Mouse (Mus musculus) limb, embryonic 10.5 days (tissue): ENCODE data around the gene Jmjd8. TPM values are rescaled to one million over a fixed set of nuclear protein-coding genes. Genes with fewer than 3 reads are reported as not detected.
A peak's percentile ranks its signal among the peaks of the same experiment; 100 is the strongest.

ENCODE experiments used
- DNase-seq: peaks from one replicate; pipeline ENCODE4 v3.0.0-alpha.2; 2017; ENCODE audit warnings: low spot score
- H3K27ac ChIP-seq: fragments of 300-500 bp; sonication (generic); 2 replicates; pipeline ENCODE4 v1.5.1; 2016; ENCODE audit warnings: mild to moderate bottlenecking
- H3K27me3 ChIP-seq: fragments of 300-500 bp; sonication (generic); 2 replicates; pipeline ENCODE4 v1.6.1; 2016; ENCODE audit warnings: low read depth, mild to moderate bottlenecking; ENCODE audit not compliant: poor library complexity, severe bottlenecking
- H3K36me3 ChIP-seq: fragments of 300-500 bp; sonication (generic); 2 replicates; pipeline ENCODE4 v1.6.1; 2016; ENCODE audit warnings: mild to moderate bottlenecking, moderate library complexity
- H3K4me1 ChIP-seq: fragments of 300-500 bp; sonication (generic); 2 replicates; pipeline ENCODE4 v1.6.1; 2016
- H3K4me3 ChIP-seq: fragments of 300-500 bp; sonication (generic); 2 replicates; pipeline ENCODE4 v1.5.1; 2016; ENCODE audit warnings: mild to moderate bottlenecking, moderate library complexity
- H3K9me3 ChIP-seq: fragments of 300-500 bp; sonication (generic); replicated peaks from 2 replicates; pipeline ENCODE4 v1.6.1; 2016; ENCODE audit warnings: mild to moderate bottlenecking
- WGBS: fragments of 180-500 bp; shearing (Covaris S2); methylation state at CpG from one replicate; pipeline ENCODE4 v1.1.7; 2016; 5-methylcytosine and 5-hydroxymethylcytosine counted together
- polyA plus RNA-seq: library from polyadenylated mRNA; unstranded; fragments of >200 nt; fragmentation: Nextera tagmentation; extraction: Ambion mirVana; gene quantifications from 2 replicates; pipeline ENCODE4 v1.2.1, GENCODE M21; 2016

The Jmjd8 gene
- polyA plus RNA-seq, 1 experiment from 2014 or later, result 54.9 TPM

DNA sequence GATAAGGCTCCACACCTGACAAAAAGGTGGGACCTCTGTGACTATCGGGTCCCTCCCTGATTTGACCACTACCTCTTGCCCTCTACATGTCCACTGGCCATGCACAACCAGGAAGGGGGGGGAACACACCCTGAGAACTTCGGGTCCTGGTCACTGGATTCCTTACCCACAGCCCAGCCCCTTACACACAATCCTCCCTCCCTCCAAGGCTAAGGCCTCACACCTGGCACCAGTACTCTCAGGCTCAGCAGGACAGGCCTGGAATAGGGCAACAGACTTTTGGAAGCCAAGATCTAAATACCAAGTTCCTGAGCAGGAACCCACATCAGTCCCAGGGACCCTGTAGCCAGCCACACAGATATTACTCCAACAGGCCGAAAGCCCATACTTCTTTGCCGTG, 10.2 kb downstream of the Jmjd8 start:
- H3K9me3 ChIP-seq, result no peaks in the 10 kb centered on the region
- WGBS, result 89% methylated on average over 4 of the region's 4 CpGs
- no peak overlapping the region for H3K27ac ChIP-seq
- H3K27me3 ChIP-seq, result no peaks in the 10 kb centered on the region
- DNase-seq, result no peak
- peaks cover 83% of the 10 kb centered on the region for H3K36me3 ChIP-seq
- H3K4me3 ChIP-seq, result no peak overlapping the region
- H3K4me1 ChIP-seq, result peaks cover 73% of the 10 kb centered on the region

DNA sequence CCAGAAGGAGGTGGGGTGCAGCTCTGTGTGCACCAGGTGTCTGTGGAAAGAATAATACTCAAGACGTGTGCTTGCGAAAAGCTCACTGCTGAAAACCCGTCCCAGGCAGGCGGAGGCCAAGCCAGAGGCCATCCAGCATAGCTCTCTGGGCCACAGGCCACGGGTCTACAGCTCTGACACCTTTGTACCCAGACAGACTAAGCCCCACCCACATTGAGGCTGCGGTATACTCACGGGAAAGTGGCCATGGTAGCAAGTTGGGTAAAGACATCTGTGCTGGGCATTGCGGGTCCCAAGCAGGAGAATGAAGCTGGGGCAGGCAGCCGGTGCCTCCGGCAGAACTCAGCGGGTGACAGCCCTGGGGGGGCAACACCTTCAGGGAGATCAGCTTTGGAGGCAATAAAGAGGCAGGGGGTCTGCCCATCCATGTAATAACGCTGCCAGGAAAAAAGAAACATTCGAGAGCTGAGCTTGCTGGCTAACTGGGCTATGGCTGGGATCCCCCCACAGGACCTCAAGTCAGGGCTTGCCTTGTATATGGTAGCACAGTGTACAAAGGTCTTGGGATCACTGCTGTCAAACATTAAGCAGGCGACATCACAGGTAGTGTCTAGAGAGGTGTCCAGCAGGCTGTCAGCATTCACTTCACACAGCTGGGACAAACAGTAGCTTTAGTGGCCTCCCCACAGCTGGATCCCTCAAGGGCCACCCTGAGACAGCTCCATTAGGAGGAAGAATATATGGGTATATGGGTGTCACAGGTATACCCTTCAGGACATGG, 11.0 kb downstream of the Jmjd8 start:
- no peak overlapping the region for H3K4me3 ChIP-seq
- 84% methylated on average over 14 of the region's 14 CpGs for WGBS
- H3K4me1 ChIP-seq, result peaks cover 70% of the 10 kb centered on the region

DNA sequence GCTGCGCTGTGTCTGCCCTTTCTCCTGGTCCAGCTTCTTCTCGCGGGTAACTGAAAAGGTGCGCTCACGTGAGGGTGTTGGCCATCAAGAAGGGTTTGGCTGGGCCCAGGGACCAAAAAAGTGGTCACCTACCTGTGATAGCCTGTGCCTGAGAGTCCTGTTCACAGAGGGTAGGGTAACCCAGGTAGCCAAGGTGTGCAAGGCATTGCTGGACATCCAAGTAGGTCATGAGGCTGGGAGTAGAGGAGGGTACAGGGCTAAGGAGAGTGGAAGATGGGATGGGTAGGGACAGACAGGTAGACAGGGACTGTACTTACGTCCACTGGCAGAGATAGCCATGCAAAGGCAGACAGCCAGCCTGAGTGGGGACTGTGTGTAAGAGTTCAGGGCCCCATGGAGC, 11.9 kb downstream of the Jmjd8 start:
- H3K27ac ChIP-seq, result no peak overlapping the region
- H3K4me3 ChIP-seq, result 0 out of 2 replicates have a peak overlapping the region, but pooled peaks have one; percentile 6
- peaks cover 75% of the 10 kb centered on the region for H3K36me3 ChIP-seq
- no peaks in the 10 kb centered on the region for H3K9me3 ChIP-seq
- H3K4me1 ChIP-seq, result peaks cover 65% of the 10 kb centered on the region
- WGBS, result 98% methylated on average over 6 of the region's 6 CpGs
- DNase-seq, result no peak
- no peaks in the 10 kb centered on the region for H3K27me3 ChIP-seq

More for the DNA sequence above, 11.0 kb downstream of the Jmjd8 start:
- Histone ChIP-seq H3K27ac (no peak overlapping the region), H3K9me3 (no peaks in the 10 kb centered on the region), H3K27me3 (no peaks in the 10 kb centered on the region), H3K36me3 (peaks cover 79% of the 10 kb centered on the region)
- DNase-seq, result no peak

DNA sequence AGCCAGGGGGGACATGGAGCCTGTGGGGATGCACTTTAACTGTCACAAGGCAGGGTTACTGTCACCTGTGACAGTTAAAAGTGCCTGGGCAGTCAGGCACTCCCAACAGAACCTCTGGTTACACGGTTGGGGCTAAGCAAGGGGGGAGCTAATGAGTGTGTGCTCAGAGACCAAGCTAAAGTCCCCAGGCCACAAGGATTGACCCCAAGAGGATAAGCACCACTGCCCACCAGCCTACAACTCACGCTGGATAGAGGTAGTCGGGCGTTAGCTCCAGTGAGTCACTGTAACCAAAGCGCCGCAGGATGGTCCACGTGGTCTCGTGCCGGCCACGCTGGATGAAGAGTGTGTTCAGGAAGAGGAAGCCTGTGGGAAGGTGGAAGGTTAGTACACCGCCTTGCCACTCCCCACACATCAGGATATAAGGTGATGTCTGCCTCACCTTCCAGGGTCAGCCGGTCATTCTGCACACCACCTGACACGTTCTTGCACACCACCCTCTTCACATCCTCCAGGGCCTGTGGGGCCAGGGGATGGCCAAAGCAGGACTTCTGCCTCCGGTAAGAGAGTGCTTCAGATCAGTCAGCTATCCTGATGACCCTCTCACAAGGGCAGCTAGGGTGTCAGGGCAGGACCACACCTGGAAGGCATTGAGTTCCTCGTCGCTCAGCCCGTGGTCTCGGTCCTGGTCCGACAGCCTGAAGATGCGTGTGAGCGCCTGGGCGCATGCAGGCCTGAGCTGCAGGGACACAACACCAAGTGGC, 12.6 kb downstream of the Jmjd8 start, which contains the start of gene Gm20683:
Gene Gm20683, minus strand, starts transcription at position 647 of the 764 bp plus-strand sequence.
- 92% methylated on average over 22 of the region's 22 CpGs for WGBS

DNA sequence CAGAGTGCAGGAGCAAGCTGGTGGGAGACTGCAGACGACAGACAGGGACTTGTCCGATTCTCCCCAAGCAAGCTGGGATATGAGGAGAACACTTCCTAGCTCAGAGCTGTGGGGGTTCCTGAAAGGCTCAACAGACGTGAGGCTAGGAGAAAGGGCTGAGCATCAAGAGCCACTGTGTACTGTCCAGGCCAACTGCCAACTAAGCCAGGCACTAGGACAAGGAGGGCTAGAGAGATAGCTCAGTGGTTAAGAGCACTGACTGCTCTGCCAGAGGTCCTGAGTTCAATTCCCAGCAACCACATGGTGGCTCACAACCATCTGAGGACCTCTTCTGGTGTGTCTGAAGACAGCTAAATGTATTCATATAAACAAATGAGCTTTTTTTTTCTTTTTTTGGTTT, 13.8 kb downstream of the Jmjd8 start:
- Histone ChIP-seq H3K4me1 (peaks cover 45% of the 10 kb centered on the region), H3K27ac (no peak overlapping the region), H3K27me3 (no peaks in the 10 kb centered on the region), H3K9me3 (no peaks in the 10 kb centered on the region), H3K4me3 (peak overlapping the region; percentile 10; the same call in 1 of the 2 replicates), H3K36me3 (peaks cover 83% of the 10 kb centered on the region)
- 86% methylated on average over 3 of the region's 3 CpGs for WGBS
- DNase-seq, result no peak

More for the DNA sequence above, 12.6 kb downstream of the Jmjd8 start, which contains the start of gene Gm20683:
- peaks cover 57% of the 10 kb centered on the region for H3K4me1 ChIP-seq
- peak within 1 kb of the TSS; percentile 10; the same call in 1 of the 2 replicates for H3K4me3 ChIP-seq
- no peak for DNase-seq
- peaks cover 75% of the 10 kb centered on the region for H3K36me3 ChIP-seq
- H3K27me3 ChIP-seq, result no peaks in the 10 kb centered on the region
- H3K9me3 ChIP-seq, result no peaks in the 10 kb centered on the region
- no peak within 1 kb of the TSS for H3K27ac ChIP-seq

DNA sequence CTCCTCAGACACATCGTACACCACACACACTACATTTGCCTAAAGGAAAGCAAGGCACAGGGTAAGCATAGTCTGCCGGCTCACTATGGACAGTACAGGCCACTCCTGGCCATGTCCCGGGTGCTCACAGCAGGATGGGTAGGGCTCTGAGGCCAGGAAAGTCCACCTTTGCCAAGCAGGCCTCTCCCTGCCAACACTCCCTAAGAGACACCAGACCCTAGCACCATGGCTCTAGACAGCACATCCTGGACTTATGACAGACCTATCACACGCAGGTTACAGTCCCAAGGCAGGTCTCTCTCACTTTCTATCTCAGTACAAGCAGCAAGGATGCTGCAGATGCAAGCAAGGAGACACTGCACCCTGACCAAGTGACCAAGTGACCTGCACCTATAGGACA, 14.5 kb downstream of the Jmjd8 start:
- WGBS, result 97% methylated on average over 4 of the region's 4 CpGs
- peaks cover 40% of the 10 kb centered on the region for H3K4me1 ChIP-seq

DNA sequence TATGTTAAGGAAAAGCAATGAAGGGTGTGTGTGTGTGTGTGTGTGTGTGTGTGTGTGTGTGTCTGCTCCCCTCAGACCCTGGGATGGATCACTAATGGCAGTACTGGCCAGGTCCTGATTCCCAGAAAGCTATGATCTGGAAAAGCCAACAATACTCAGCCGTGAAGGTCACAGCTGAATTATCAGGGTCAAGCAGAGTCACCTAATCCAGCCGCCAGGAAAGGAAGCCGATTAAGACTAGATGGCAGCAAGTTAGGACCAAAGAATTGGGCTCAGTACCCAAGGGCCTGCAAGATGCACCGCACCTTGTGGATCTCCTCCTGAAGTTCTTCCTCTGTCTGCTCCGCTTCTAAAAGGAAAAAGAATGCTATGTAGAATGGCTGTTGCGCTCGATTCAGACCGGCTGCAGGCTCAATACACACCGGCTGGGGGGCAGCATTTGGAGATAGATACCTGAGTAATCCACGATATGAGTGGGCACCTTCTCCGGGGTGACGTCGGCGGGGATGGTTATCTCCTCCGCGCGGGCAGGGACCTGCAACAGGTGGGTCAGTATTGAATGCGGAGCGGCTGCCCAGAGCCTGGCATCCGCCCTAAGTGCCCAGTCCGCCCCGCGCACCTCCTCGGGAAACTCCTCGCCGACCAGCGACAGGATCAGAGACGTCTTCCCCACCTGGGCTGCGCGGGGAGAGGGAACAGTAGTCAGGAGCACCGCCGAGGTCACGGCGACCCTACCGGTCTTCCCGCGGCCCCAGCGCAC, 15.1 kb downstream of the Jmjd8 start:
- H3K36me3 ChIP-seq, result peaks cover 83% of the 10 kb centered on the region
- no peaks in the 10 kb centered on the region for H3K27me3 ChIP-seq
- H3K9me3 ChIP-seq, result no peaks in the 10 kb centered on the region
- peak overlapping the region; percentile 93 for H3K27ac ChIP-seq
- peaks cover 35% of the 10 kb centered on the region for H3K4me1 ChIP-seq
- peak overlapping the region; percentile 95 for H3K4me3 ChIP-seq
- DNase-seq, result no peak
- WGBS, result 3% methylated on average over 38 of the region's 38 CpGs

More for the DNA sequence above, 14.5 kb downstream of the Jmjd8 start:
- H3K27ac ChIP-seq, result no peak overlapping the region
- peak overlapping the region; percentile 95 for H3K4me3 ChIP-seq
- no peaks in the 10 kb centered on the region for H3K27me3 ChIP-seq
- no peak for DNase-seq
- no peaks in the 10 kb centered on the region for H3K9me3 ChIP-seq
- peaks cover 83% of the 10 kb centered on the region for H3K36me3 ChIP-seq

DNA sequence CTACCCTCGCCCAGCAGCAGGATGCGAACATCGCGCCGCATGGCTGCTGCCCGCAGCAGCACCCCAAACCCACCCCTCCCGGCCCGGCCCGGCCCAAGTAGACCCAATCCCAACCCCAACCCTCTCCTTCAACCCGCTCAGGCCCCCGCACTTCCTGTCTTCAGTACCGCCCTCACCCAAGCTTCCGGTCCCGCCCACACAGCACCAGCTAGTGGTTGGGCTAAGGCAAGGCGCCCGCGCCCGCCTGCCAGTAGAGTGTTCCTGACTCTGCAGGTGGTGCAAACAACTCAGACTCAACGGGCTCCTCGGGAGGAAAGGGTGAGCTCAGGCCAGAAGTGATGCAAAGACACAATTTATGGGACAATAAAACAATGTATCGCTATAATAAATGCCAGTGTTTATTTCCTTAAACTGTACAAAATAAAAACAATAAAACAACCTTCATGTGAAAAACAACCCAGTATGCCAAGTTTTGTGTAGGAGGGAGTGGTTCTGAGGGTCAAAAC, 15.8 kb downstream of the Jmjd8 start, which contains the start of gene Rhot2:
Gene Rhot2, minus strand, starts transcription at position 456 of the 506 bp plus-strand sequence.
- H3K9me3 ChIP-seq, result no peaks in the 10 kb centered on the region
- peak; percentile 99 for DNase-seq
- H3K36me3 ChIP-seq, result peaks cover 83% of the 10 kb centered on the region
- peak within 1 kb of the TSS; percentile 95 for H3K4me3 ChIP-seq
- H3K4me1 ChIP-seq, result peaks cover 29% of the 10 kb centered on the region
- peak within 1 kb of the TSS; percentile 93 for H3K27ac ChIP-seq
- H3K27me3 ChIP-seq, result no peaks in the 10 kb centered on the region
- WGBS, result 1% methylated on average over 21 of the region's 21 CpGs

DNA sequence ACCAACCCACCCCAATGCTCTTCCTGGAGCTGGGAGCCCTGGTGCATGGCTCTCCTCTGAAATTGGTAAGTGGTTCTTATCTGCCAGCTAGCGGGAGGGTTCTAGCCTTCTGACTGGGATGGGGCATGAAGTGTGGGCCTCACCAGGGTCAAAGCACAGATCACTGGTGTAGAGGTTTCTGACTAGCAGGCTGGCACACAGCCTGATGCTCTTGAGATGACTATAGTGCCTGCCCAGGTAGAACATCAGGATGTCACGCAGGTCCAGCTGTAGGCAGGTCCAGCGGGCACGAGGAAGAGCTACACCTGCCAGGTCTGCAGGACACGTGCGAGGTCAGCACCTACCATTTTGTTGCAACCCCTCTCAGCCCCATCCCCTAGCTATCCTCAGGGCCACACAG, 31.6 kb downstream of the Jmjd8 start:
- Histone ChIP-seq H3K4me1 (peaks cover 35% of the 10 kb centered on the region), H3K27me3 (no peaks in the 10 kb centered on the region), H3K36me3 (peaks cover 30% of the 10 kb centered on the region), H3K9me3 (no peaks in the 10 kb centered on the region), H3K4me3 (peak overlapping the region; percentile 83), H3K27ac (peak overlapping the region; percentile 95; the same call in 1 of the 2 replicates)
- DNase-seq, result no peak
- 95% methylated on average over 6 of the region's 6 CpGs for WGBS

DNA sequence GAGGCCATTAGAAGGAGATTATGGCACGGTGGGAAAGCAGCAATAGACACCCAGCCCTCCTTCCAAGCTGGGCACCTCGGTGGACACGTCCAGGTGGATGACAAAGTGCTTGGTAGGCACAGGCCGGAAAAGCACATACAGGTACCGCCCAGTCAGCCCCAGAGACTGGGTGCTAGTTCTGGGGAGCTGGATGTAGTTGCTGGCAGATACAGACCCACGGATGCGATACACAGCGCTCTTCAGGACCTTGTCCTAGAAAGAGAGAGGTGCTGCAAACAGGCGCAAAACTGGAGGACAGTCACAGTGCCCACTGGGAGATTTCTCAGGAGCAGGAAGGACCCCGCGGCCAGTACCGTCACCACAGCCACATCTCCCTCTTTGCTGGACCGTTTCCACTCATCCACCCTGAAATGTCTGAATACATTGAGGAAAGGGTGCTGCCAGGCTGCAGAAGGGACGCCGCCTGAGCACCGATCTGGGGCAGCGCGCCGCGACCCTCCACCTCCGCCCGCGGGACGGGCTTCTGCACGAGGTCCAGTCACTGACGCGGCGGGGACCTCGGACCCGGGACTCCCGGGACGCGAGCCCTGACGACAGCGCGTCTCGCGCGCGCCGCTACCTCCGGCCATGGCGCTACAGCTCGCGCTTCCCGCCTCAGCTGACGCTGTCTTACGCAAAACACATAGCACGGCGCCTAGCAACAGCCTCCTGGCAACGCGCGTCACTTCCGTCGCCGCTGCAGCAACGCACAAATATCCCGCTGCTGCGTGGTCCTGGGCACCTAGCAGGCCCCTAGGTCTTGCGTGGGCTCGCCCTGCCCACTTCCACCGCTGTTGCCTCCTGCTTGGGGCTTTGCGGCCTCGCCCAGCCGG, 32.4 kb downstream of the Jmjd8 start, which contains the start of gene Wdr90:
Gene Wdr90, minus strand, starts transcription at position 670 of the 872 bp plus-strand sequence.
- peaks cover 37% of the 10 kb centered on the region for H3K4me1 ChIP-seq
- 4% methylated on average over 65 of the region's 65 CpGs for WGBS
- peak within 1 kb of the TSS; percentile 83 for H3K4me3 ChIP-seq
- no peaks in the 10 kb centered on the region for H3K9me3 ChIP-seq
- H3K27me3 ChIP-seq, result no peaks in the 10 kb centered on the region
- peaks cover 21% of the 10 kb centered on the region for H3K36me3 ChIP-seq
- peak; percentile 94 for DNase-seq
- peak within 1 kb of the TSS; percentile 95 for H3K27ac ChIP-seq

DNA sequence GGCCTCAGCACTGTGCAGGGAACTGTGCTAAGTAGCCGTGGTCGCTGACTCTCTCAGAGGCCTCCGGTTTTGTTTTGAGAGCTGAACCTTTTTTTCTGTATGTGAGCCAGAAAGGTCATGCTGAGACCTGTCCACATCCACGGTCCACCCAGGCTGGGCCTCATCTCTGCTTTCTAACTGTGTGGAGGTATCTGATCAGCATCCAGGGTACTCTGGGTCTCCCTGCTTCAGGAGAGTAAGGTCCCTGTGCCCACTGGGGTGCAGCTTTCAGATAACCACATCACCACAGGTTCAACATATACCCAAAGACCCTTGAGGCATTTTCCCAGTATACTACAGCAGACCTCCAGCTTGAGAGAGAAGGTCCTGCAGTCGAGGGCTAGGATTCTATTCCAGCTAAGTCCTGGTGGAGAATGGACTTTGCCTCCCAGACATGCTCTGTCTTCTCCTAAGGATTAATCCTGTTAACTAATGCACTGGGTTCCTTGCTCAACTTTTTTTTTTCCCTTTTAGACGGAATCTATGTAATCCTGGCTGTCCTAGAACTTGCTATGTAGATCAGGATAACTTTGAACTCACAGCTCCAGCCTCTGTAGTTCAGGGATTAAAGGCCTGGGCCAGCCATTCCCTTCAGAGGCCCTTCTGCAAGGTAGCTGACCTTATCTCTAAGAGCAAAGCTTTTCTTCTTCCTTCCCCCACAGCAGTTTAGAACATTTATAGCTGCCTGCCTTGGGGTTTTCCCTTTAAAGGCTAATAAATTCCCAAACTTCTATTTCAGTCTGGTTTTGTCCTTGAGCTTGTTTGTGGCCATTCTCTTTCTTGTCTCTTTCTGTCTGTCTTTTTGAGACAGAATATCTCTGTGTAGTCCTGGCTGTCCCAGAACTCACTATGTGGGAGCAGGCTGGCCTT, 33.3 kb downstream of the Jmjd8 start:
- peaks cover 14% of the 10 kb centered on the region for H3K36me3 ChIP-seq
- peak overlapping the region; percentile 95 for H3K27ac ChIP-seq
- WGBS, result 15% methylated on average over 6 of the region's 6 CpGs
- no peaks in the 10 kb centered on the region for H3K9me3 ChIP-seq
- peak overlapping the region; percentile 83 for H3K4me3 ChIP-seq
- DNase-seq, result no peak
- no peaks in the 10 kb centered on the region for H3K27me3 ChIP-seq
- peaks cover 37% of the 10 kb centered on the region for H3K4me1 ChIP-seq
